Mouse (Mus musculus): Measurements from ENCODE around the gene Tmem74b.

GRCm38 (mm10) chr2:151757451-151757850 lies 55.6 kb downstream of the Tmem74b start:
- TF ChIP-seq CTCF (conservative IDR thresholded peaks at IDR 0.05; ENCODE audit: low read length) (no peak), NANOG (IDR thresholded peaks at IDR 0.05; ENCODE audit: borderline replicate concordance, low read length) (peak; percentile 99)
